Mouse (Mus musculus): ENCODE measurements around the gene Dnase1l2.
"Not testable (repeated sequence)": the region's sequence is repeated elsewhere in the genome, so short reads cannot be mapped to it uniquely, and the experiment has no call there.

Dnase1l2 gene

GRCm38 (mm10) chr17:24472512-24472911 lies 29.6 kb upstream of the Dnase1l2 start:
- no peak for DNase-seq (ENCODE audit: low spot score)

- DNase-seq (ENCODE audit: low spot score) = peak; percentile 34
Observed at GRCm38 (mm10) chr17:24470701-24471527, 28.0 kb upstream of the Dnase1l2 start.

- peak; percentile 99 for DNase-seq (ENCODE audit: low spot score)
Observed at GRCm38 (mm10) chr17:24469910-24470602, 27.2 kb upstream of the Dnase1l2 start, which contains the start of the genes E4f1 and Pgp. Gene E4f1, minus strand, starts transcription at chr17:24470313. Gene Pgp, plus strand, starts transcription at chr17:24470392.

- DNase-seq (ENCODE audit: low spot score) = no peak
Observed at GRCm38 (mm10) chr17:24469336-24469909, 26.5 kb upstream of the Dnase1l2 start.

- DNase-seq (ENCODE audit: low spot score) = no peak
Observed at GRCm38 (mm10) chr17:24468636-24469246, 25.8 kb upstream of the Dnase1l2 start.

GRCm38 (mm10) chr17:24463374-24464133 lies 20.6 kb upstream of the Dnase1l2 start:
- DNase-seq (ENCODE audit: low spot score) = no peak

GRCm38 (mm10) chr17:24462932-24463331 lies 20.0 kb upstream of the Dnase1l2 start:
- DNase-seq (ENCODE audit: low spot score) = no peak

- DNase-seq (ENCODE audit: low spot score) = no peak
Observed at GRCm38 (mm10) chr17:24461580-24461979, 18.7 kb upstream of the Dnase1l2 start.

GRCm38 (mm10) chr17:24455523-24456206 lies 12.8 kb upstream of the Dnase1l2 start:
- not testable (repeated sequence) for DNase-seq (ENCODE audit: low spot score)

- DNase-seq (ENCODE audit: low spot score) = peak; percentile 97
Observed at GRCm38 (mm10) chr17:24454756-24455522, 12.0 kb upstream of the Dnase1l2 start.

- DNase-seq (ENCODE audit: low spot score) = no peak
Observed at GRCm38 (mm10) chr17:24454218-24454755, 11.4 kb upstream of the Dnase1l2 start.

- DNase-seq (ENCODE audit: low spot score) = peak; percentile 32
Observed at GRCm38 (mm10) chr17:24453372-24453771, 10.5 kb upstream of the Dnase1l2 start.

GRCm38 (mm10) chr17:24451220-24451619 lies 8.3 kb upstream of the Dnase1l2 start:
- no peak for DNase-seq (ENCODE audit: low spot score)

- DNase-seq (ENCODE audit: low spot score) = no peak
Observed at GRCm38 (mm10) chr17:24449507-24449906, 6.6 kb upstream of the Dnase1l2 start.

GRCm38 (mm10) chr17:24446590-24446989 lies 3.7 kb upstream of the Dnase1l2 start:
- DNase-seq (ENCODE audit: low spot score) = no peak

GRCm38 (mm10) chr17:24443409-24443808 lies 504 bp upstream of the Dnase1l2 start:
- DNase-seq (ENCODE audit: low spot score) = no peak

- no peak for DNase-seq (ENCODE audit: low spot score)
Observed at GRCm38 (mm10) chr17:24442107-24442506, 798 bp downstream of the Dnase1l2 start.

GRCm38 (mm10) chr17:24441148-24441547 lies 1.8 kb downstream of the Dnase1l2 start:
- DNase-seq (ENCODE audit: low spot score) = no peak

GRCm38 (mm10) chr17:24440377-24440776 lies 2.5 kb downstream of the Dnase1l2 start:
- DNase-seq (ENCODE audit: low spot score) = no peak

GRCm38 (mm10) chr17:24437016-24437415 lies 5.9 kb downstream of the Dnase1l2 start:
- peak; percentile 29 for DNase-seq (ENCODE audit: low spot score)
